Mouse (Mus musculus) cerebellum, adult 2 months (tissue): ENCODE measurements around the gene Slc25a3.

Source experiments
- CTCF ChIP-seq: fragments of 200-500 bp; IDR thresholded peaks from 2 replicates; pipeline ENCODE4 v1.5.1; 2011; ENCODE audit warnings: low read depth, mild to moderate bottlenecking, control low read depth, low read length, moderate library complexity, borderline replicate concordance; ENCODE audit not compliant: insufficient read depth
- POLR2A ChIP-seq: fragments of 200-500 bp; IDR thresholded peaks from 2 replicates; pipeline ENCODE4 v1.6.1; 2011; ENCODE audit warnings: low read length, control low read depth, borderline replicate concordance; ENCODE audit not compliant: insufficient read depth

- peak; percentile 65 for TF ChIP-seq CTCF
- no peak for TF ChIP-seq POLR2A
Observed at GRCm38 (mm10) chr10:91166890-91167289, 43.0 kb upstream of the Slc25a3 start.
